Mouse (Mus musculus) embryonic facial prominence, embryonic 10.5 days (tissue): ENCODE data around the gene Dnali1. TPM values are rescaled to one million over a fixed set of nuclear protein-coding genes. Genes with fewer than 3 reads are reported as not detected.

ENCODE experiments used
- DNase-seq: peaks from one replicate; pipeline ENCODE4 v3.0.0-alpha.2; 2017; ENCODE audit warnings: low spot score
- H3K27ac ChIP-seq: fragments of 300-500 bp; sonication (generic); replicated peaks from 2 replicates; pipeline ENCODE4 v1.5.1; 2016; ENCODE audit warnings: mild to moderate bottlenecking
- H3K27me3 ChIP-seq: fragments of 300-500 bp; sonication (generic); replicated peaks from 2 replicates; pipeline ENCODE4 v1.6.1; 2016; ENCODE audit warnings: low read depth, mild to moderate bottlenecking; ENCODE audit not compliant: poor library complexity, severe bottlenecking
- H3K36me3 ChIP-seq: fragments of 300-500 bp; sonication (generic); replicated peaks from 2 replicates; pipeline ENCODE4 v1.6.1; 2016; ENCODE audit warnings: mild to moderate bottlenecking, moderate library complexity
- H3K4me1 ChIP-seq: fragments of 300-500 bp; sonication (generic); 2 replicates; pipeline ENCODE4 v1.6.1; 2016
- H3K4me3 ChIP-seq: fragments of 300-500 bp; sonication (generic); 2 replicates; pipeline ENCODE4 v1.5.1; 2016; ENCODE audit warnings: mild to moderate bottlenecking, moderate library complexity
- H3K9me3 ChIP-seq: fragments of 300-500 bp; sonication (generic); 2 replicates; pipeline ENCODE4 v1.6.1; 2016; ENCODE audit warnings: mild to moderate bottlenecking
- WGBS: fragments of 180-500 bp; shearing (Covaris S2); methylation state at CpG from one replicate; pipeline ENCODE4 v1.1.7; 2016; 5-methylcytosine and 5-hydroxymethylcytosine counted together
- polyA plus RNA-seq: library from polyadenylated mRNA; unstranded; fragments of >200 nt; fragmentation: Nextera tagmentation; extraction: Ambion mirVana; gene quantifications from 2 replicates; pipeline ENCODE4 v1.2.1, GENCODE M21; 2016

Gene Dnali1
- polyA plus RNA-seq, 1 experiment from 2014 or later, result 0.22 TPM

GRCm38 (mm10) chr4:125017431-125017830 lies 48.1 kb downstream of the Dnali1 start:
- no peak for DNase-seq
- WGBS, result 80% methylated on average over 11 of the region's 11 CpGs
- peaks cover 20% of the 10 kb centered on the region for H3K27me3 ChIP-seq
- H3K36me3 ChIP-seq, result no peaks in the 10 kb centered on the region
- H3K4me3 ChIP-seq, result no peak overlapping the region
- H3K27ac ChIP-seq, result no peak overlapping the region
- H3K4me1 ChIP-seq, result no peaks in the 10 kb centered on the region; the same call in 1 of the 2 replicates
- H3K9me3 ChIP-seq, result no peaks in the 10 kb centered on the region

GRCm38 (mm10) chr4:125015806-125016635 lies 49.5 kb downstream of the Dnali1 start, which contains the start of gene Gnl2:
TSS of gene Gnl2 (plus strand) at chr4:125016585.
- no peak within 1 kb of the TSS for H3K4me3 ChIP-seq
- H3K4me1 ChIP-seq, result no peaks in the 10 kb centered on the region; the same call in 1 of the 2 replicates
- DNase-seq, result no peak
- 85% methylated on average over 10 of the region's 10 CpGs for WGBS
- H3K36me3 ChIP-seq, result no peaks in the 10 kb centered on the region
- no peaks in the 10 kb centered on the region for H3K9me3 ChIP-seq
- peaks cover 12% of the 10 kb centered on the region for H3K27me3 ChIP-seq
- no peak within 1 kb of the TSS for H3K27ac ChIP-seq

GRCm38 (mm10) chr4:125008712-125009111 lies 56.8 kb downstream of the Dnali1 start:
- Histone ChIP-seq H3K36me3 (no peaks in the 10 kb centered on the region), H3K4me1 (peaks cover 14% of the 10 kb centered on the region), H3K9me3 (no peaks in the 10 kb centered on the region), H3K27me3 (peaks cover 55% of the 10 kb centered on the region), H3K4me3 (no peak overlapping the region), H3K27ac (no peak overlapping the region)
- DNase-seq, result no peak
- 79% methylated on average over 8 of the region's 8 CpGs for WGBS

GRCm38 (mm10) chr4:125008220-125008619 lies 57.3 kb downstream of the Dnali1 start:
- H3K4me1 ChIP-seq, result peaks cover 14% of the 10 kb centered on the region
- no peaks in the 10 kb centered on the region for H3K36me3 ChIP-seq
- H3K9me3 ChIP-seq, result no peaks in the 10 kb centered on the region

GRCm38 (mm10) chr4:125007460-125007859 lies 58.0 kb downstream of the Dnali1 start:
- WGBS, result 45% methylated on average over 15 of the region's 15 CpGs
- peaks cover 14% of the 10 kb centered on the region for H3K4me1 ChIP-seq

More at GRCm38 (mm10) chr4:125008220-125008619, 57.3 kb downstream of the Dnali1 start:
- no peak for DNase-seq
- H3K27me3 ChIP-seq, result peaks cover 55% of the 10 kb centered on the region
- no peak overlapping the region for H3K4me3 ChIP-seq
- H3K27ac ChIP-seq, result no peak overlapping the region
- WGBS, result 72% methylated on average over 6 of the region's 6 CpGs

More at GRCm38 (mm10) chr4:125007460-125007859, 58.0 kb downstream of the Dnali1 start:
- Histone ChIP-seq H3K36me3 (no peaks in the 10 kb centered on the region), H3K4me3 (no peak overlapping the region), H3K9me3 (no peaks in the 10 kb centered on the region), H3K27ac (no peak overlapping the region), H3K27me3 (peaks cover 55% of the 10 kb centered on the region)
- DNase-seq, result no peak

Other genes starting within 250 kb of the Dnali1 start
- gene Yrdc, start 215.0 kb downstream of the Dnali1 start, polyA plus RNA-seq, result 40.4 and 41.1 TPM in 2 replicates
- 38.9 and 40.3 TPM in 2 replicates for gene 1110065P20Rik, start 214.5 kb downstream of the Dnali1 start, polyA plus RNA-seq
- 1.0 and 1.2 TPM in 2 replicates for gene Maneal, start 203.5 kb downstream of the Dnali1 start, polyA plus RNA-seq
- 1.1 and 1.6 TPM in 2 replicates for gene Epha10, start 184.8 kb downstream of the Dnali1 start, polyA plus RNA-seq
- gene 9930104L06Rik, start 128.7 kb downstream of the Dnali1 start, polyA plus RNA-seq, result 17.6 and 18.0 TPM in 2 replicates
- gene Cdca8, start 126.4 kb downstream of the Dnali1 start, polyA plus RNA-seq, result 230 and 239 TPM in 2 replicates
- 8.2 TPM in 2 replicates for gene Rspo1, start 79.3 kb downstream of the Dnali1 start, polyA plus RNA-seq
- gene Gnl2, start 49.1 kb downstream of the Dnali1 start, polyA plus RNA-seq, result 93.7 and 101 TPM in 2 replicates
- gene Snip1, start 969 bp upstream of the Dnali1 start, polyA plus RNA-seq, result 34.9 and 35.1 TPM in 2 replicates
- 80.7 and 84.3 TPM in 2 replicates for gene Meaf6, start 19.4 kb upstream of the Dnali1 start, polyA plus RNA-seq
- gene Zc3h12a, start 62.1 kb upstream of the Dnali1 start, polyA plus RNA-seq, result 0.49 and 0.64 TPM in 2 replicates